Mouse (Mus musculus): ENCODE data around the gene Grhpr. TPM values are rescaled to one million over a fixed set of nuclear protein-coding genes. Genes with fewer than 3 reads are reported as not detected.

Grhpr gene
- total and polyA plus RNA-seq, 3 experiments: 27.3 to 76.4 TPM; not detected in 1

Other genes starting within 250 kb of the Grhpr start
- gene Zcchc7, start 225.5 kb upstream of the Grhpr start, total RNA-seq (2012; rRNA removed): 16.1 and 17.8 TPM in 2 replicates
- gene Zcchc7, start 225.5 kb upstream of the Grhpr start, polyA plus RNA-seq (2012; ENCODE audit: insufficient read depth in 1 of 2, insufficient read length in 2 of 2, low read depth in 1 of 2, low replicate concordance in 2 of 2, missing spikeins in 1 of 2): 10 to 100 TPM in 1 of 2 experiments, not detected in 1; 18.2 TPM
- 7.8 and 9.1 TPM in 2 replicates for gene Zbtb5, start 31.0 kb downstream of the Grhpr start, total RNA-seq (2012; rRNA removed)
- gene Zbtb5, start 31.0 kb downstream of the Grhpr start, polyA plus RNA-seq (2012; ENCODE audit: insufficient read depth in 1 of 2, insufficient read length in 2 of 2, low read depth in 1 of 2, low replicate concordance in 2 of 2, missing spikeins in 1 of 2): 10 to 100 TPM in 1 of 2 experiments, not detected in 1; 10.2 TPM
- gene Polr1e, start 37.2 kb downstream of the Grhpr start, total RNA-seq (2012; rRNA removed): 35.4 and 40.8 TPM in 2 replicates
- gene Polr1e, start 37.2 kb downstream of the Grhpr start, polyA plus RNA-seq (2012; ENCODE audit: insufficient read depth in 1 of 2, insufficient read length in 2 of 2, low read depth in 1 of 2, low replicate concordance in 2 of 2, missing spikeins in 1 of 2): 10 to 100 TPM in 1 of 2 experiments, not detected in 1; 51.5 TPM
- 2.0 and 2.2 TPM in 2 replicates for gene Fbxo10, start 103.2 kb downstream of the Grhpr start, total RNA-seq (2012; rRNA removed)
- gene Fbxo10, start 103.2 kb downstream of the Grhpr start, polyA plus RNA-seq (2012; ENCODE audit: insufficient read depth in 1 of 2, insufficient read length in 2 of 2, low read depth in 1 of 2, low replicate concordance in 2 of 2, missing spikeins in 1 of 2): 1 to 10 TPM in 1 of 2 experiments, not detected in 1; 6.5 TPM
- gene Tomm5, start 126.7 kb downstream of the Grhpr start, total RNA-seq (2012; rRNA removed): 545 and 639 TPM in 2 replicates
- gene Tomm5, start 126.7 kb downstream of the Grhpr start, polyA plus RNA-seq (2012; ENCODE audit: insufficient read depth in 1 of 2, insufficient read length in 2 of 2, low read depth in 1 of 2, low replicate concordance in 2 of 2, missing spikeins in 1 of 2): 100 to 1,000 TPM in 1 of 2 experiments, not detected in 1; 309 TPM
- 0.16 and 0.23 TPM in 2 replicates for gene Frmpd1, start 203.5 kb downstream of the Grhpr start, total RNA-seq (2012; rRNA removed)
- gene Frmpd1, start 203.5 kb downstream of the Grhpr start, polyA plus RNA-seq (2012; ENCODE audit: insufficient read depth in 1 of 2, insufficient read length in 2 of 2, low read depth in 1 of 2, low replicate concordance in 2 of 2, missing spikeins in 1 of 2): under 1 TPM in 1 of 2 experiments, not detected in 1; 0.47 TPM

All from MEL (cell line).